Mouse (Mus musculus) ES-E14 (cell line): ENCODE results near the gene Ankrd12.

Experiments
- HCFC1 ChIP-seq: IDR thresholded peaks from 2 replicates; pipeline ENCODE4 v1.6.1; 2012; ENCODE audit warnings: low read length, inconsistent platforms, borderline replicate concordance; ENCODE audit not compliant: insufficient read depth
- MAFK ChIP-seq: IDR thresholded peaks from 2 replicates; pipeline ENCODE4 v1.6.1; 2014; ENCODE audit warnings: mild to moderate bottlenecking, low read depth, low read length, inconsistent platforms; ENCODE audit not compliant: insufficient read depth
- ZC3H11A ChIP-seq: IDR thresholded peaks from 2 replicates; pipeline ENCODE4 v1.6.1; 2012; ENCODE audit warnings: low read depth, mild to moderate bottlenecking, inconsistent platforms, low read length, borderline replicate concordance
- ZNF384 ChIP-seq: IDR thresholded peaks from 2 replicates; pipeline ENCODE4 v1.6.1; 2012; ENCODE audit warnings: low read depth, low read length, inconsistent platforms

- TF ChIP-seq ZC3H11A (no peak), MAFK (no peak), HCFC1 (no peak), ZNF384 (no peak)
These were observed 135.6 kb downstream of the Ankrd12 start for GRCm38 (mm10) chr17:65941275-65941674.
